Mouse (Mus musculus) spleen, adult 10 weeks (tissue): ENCODE measurements around the gene Hrg. TPM values are rescaled to one million over a fixed set of nuclear protein-coding genes. Genes with fewer than 3 reads are reported as not detected.

ENCODE experiments used
- polyA plus RNA-seq: library from polyadenylated mRNA; stranded (reverse); fragments of 350-450 nt; fragmentation: Illumina TruSeq; extraction: RNeasy Lipid Tissue Mini Kit (QIAGEN cat#74804); gene quantifications from one replicate; pipeline ENCODE4 v1.2.3, GENCODE M21; 2015; ENCODE audit warnings: low replicate concordance; ENCODE audit not compliant: insufficient read depth

Gene Hrg
- polyA plus RNA-seq: not detected

GRCm38 (mm10) chr16:22950840-22951395 is at the start of gene Hrg:
Gene Hrg (plus strand): TSS chr16:22951072.

DNA sequence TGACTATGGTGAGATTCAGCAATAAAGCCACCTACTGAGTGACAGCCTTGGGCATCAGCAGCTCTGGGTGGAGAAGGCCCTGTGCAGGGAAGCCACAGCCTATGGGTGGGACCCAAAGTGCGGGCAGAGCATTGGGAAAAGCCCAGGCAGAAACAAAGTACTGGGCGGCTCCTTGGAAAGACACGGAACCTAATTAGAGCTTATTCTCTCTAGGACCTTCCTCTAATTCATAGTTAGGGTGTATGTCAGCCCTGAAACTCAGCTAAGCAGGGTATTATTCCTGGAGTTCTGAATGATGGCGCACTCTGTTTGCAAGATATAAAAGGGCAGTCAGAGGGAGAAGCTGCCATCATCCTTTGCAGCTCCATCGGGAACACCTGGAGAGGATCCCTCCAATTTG is 32.8 kb upstream of the Hrg start, which contains the start of gene Fetub:
Gene Fetub, plus strand, starts transcription at position 301 of the 400 bp plus-strand sequence.

Other genes starting within 250 kb of the Hrg start
- gene Crygs, start 139.5 kb upstream of the Hrg start, polyA plus RNA-seq: not detected
- gene Tbccd1, start 93.4 kb upstream of the Hrg start, polyA plus RNA-seq: 19.3 TPM
- 128 TPM for gene Dnajb11, start 93.2 kb upstream of the Hrg start, polyA plus RNA-seq
- gene Ahsg, start 59.8 kb upstream of the Hrg start, polyA plus RNA-seq: not detected
- gene Fetub, start 32.7 kb upstream of the Hrg start, polyA plus RNA-seq: not detected
- not detected for gene Kng2, start 78.4 kb downstream of the Hrg start, polyA plus RNA-seq
- not detected for gene Kng1, start 106.8 kb downstream of the Hrg start, polyA plus RNA-seq
- gene Eif4a2, start 156.4 kb downstream of the Hrg start, polyA plus RNA-seq: 1,407 TPM
- gene Rfc4, start 176.7 kb downstream of the Hrg start, polyA plus RNA-seq: 30.1 TPM
- gene Adipoq, start 195.5 kb downstream of the Hrg start, polyA plus RNA-seq: 3.8 TPM